Mouse (Mus musculus) midbrain, embryonic 14.5 days (tissue): ENCODE data around the gene Tcf7. TPM values are rescaled to one million over a fixed set of nuclear protein-coding genes. Genes with fewer than 3 reads are reported as not detected.
A peak's percentile ranks its signal among the peaks of the same experiment; 100 is the strongest.

Experiments
- ATAC-seq: fragments of 200-750 bp; cut with Nextera tagmentation; 2 replicates; pipeline ENCODE4 v1.8.0; 2017; ENCODE audit warnings: moderate number of reproducible peaks, moderate library complexity; ENCODE audit not compliant: low FRiP score, low TSS enrichment
- DNase-seq: peaks from one replicate; pipeline ENCODE4 v3.0.0-alpha.2; 2015
- H3K27ac ChIP-seq: fragments of 300-500 bp; sonication (generic); replicated peaks from 2 replicates; pipeline ENCODE4 v1.5.1; 2014; ENCODE audit warnings: mild to moderate bottlenecking, low read depth, low read length, moderate library complexity
- H3K27me3 ChIP-seq: fragments of 300-500 bp; sonication (generic); 2 replicates; pipeline ENCODE4 v1.6.1; 2014; ENCODE audit warnings: low read length, control low read depth, mixed read lengths; ENCODE audit not compliant: control insufficient read depth, insufficient read depth
- H3K36me3 ChIP-seq: fragments of 300-500 bp; sonication (generic); 2 replicates; pipeline ENCODE4 v1.6.1; 2014; ENCODE audit warnings: low read length, control low read depth; ENCODE audit not compliant: control insufficient read depth, insufficient read depth
- H3K4me1 ChIP-seq: fragments of 300-500 bp; sonication (generic); 2 replicates; pipeline ENCODE4 v1.6.1; 2014; ENCODE audit warnings: mild to moderate bottlenecking, antibody characterized with exemption, low read length, control low read depth; ENCODE audit not compliant: control insufficient read depth, insufficient read depth
- H3K4me2 ChIP-seq: fragments of 300-500 bp; sonication (generic); 2 replicates; pipeline ENCODE4 v1.6.1; 2014; ENCODE audit warnings: mild to moderate bottlenecking, low read length, moderate library complexity
- H3K4me3 ChIP-seq: fragments of 300-500 bp; sonication (generic); replicated peaks from 2 replicates; pipeline ENCODE4 v1.5.1; 2014; ENCODE audit warnings: low read depth, low read length
- H3K9ac ChIP-seq: fragments of 300-500 bp; sonication (generic); replicated peaks from 2 replicates; pipeline ENCODE4 v1.6.1; 2014; ENCODE audit warnings: mild to moderate bottlenecking, low read length, moderate library complexity
- H3K9me3 ChIP-seq: fragments of 300-500 bp; sonication (generic); 2 replicates; pipeline ENCODE4 v1.6.1; 2016; ENCODE audit warnings: low read length, control low read depth, mixed read lengths; ENCODE audit not compliant: control insufficient read depth
- WGBS: fragments of 180-500 bp; shearing (Covaris S2); extraction: QIAGEN DNeasy Blood & Tissue Kit; methylation state at CpG from one replicate; pipeline ENCODE4 v1.1.7; 2014; 5-methylcytosine and 5-hydroxymethylcytosine counted together
- polyA plus RNA-seq: library from polyadenylated mRNA; unstranded; fragments of >200 nt; fragmentation: Nextera tagmentation; extraction: Ambion mirVana; gene quantifications from 2 replicates; pipeline ENCODE4 v1.2.1, GENCODE M21; 2014

The Tcf7 gene
- polyA plus RNA-seq, 1 experiment from 2014 or later, result 5.8 TPM

GRCm38 (mm10) chr11:52251770-52252169 is 31.0 kb downstream of the Tcf7 start:
- ATAC-seq, result no peak
- 79% methylated on average over 5 of the region's 5 CpGs for WGBS
- Histone ChIP-seq H3K9me3 (no peaks in the 10 kb centered on the region), H3K4me3 (no peak overlapping the region), H3K4me2 (no peak overlapping the region), H3K27me3 (no peaks in the 10 kb centered on the region), H3K27ac (no peak overlapping the region), H3K4me1 (no peaks in the 10 kb centered on the region), H3K36me3 (peaks cover 36% of the 10 kb centered on the region), H3K9ac (no peak overlapping the region)
- no peak for DNase-seq

- H3K4me2 ChIP-seq, result no peak overlapping the region
- no peaks in the 10 kb centered on the region for H3K4me1 ChIP-seq
- no peak overlapping the region for H3K9ac ChIP-seq
- 93% methylated on average over 2 of the region's 2 CpGs for WGBS
- no peaks in the 10 kb centered on the region for H3K9me3 ChIP-seq
- no peaks in the 10 kb centered on the region for H3K27me3 ChIP-seq
- no peak overlapping the region for H3K4me3 ChIP-seq
- H3K36me3 ChIP-seq, result peaks cover 55% of the 10 kb centered on the region
- DNase-seq, result no peak
- no peak overlapping the region for H3K27ac ChIP-seq
- ATAC-seq, result no peak
These were observed 33.4 kb downstream of the Tcf7 start for GRCm38 (mm10) chr11:52249452-52249851.

- Histone ChIP-seq H3K27me3 (no peaks in the 10 kb centered on the region), H3K9me3 (no peaks in the 10 kb centered on the region), H3K4me3 (no peak overlapping the region), H3K27ac (no peak overlapping the region), H3K36me3 (peaks cover 71% of the 10 kb centered on the region), H3K9ac (no peak overlapping the region), H3K4me2 (no peak overlapping the region), H3K4me1 (no peaks in the 10 kb centered on the region)
- no peak for ATAC-seq
- DNase-seq, result no peak
- 90% methylated on average over 4 of the region's 4 CpGs for WGBS
These were observed 41.8 kb downstream of the Tcf7 start for GRCm38 (mm10) chr11:52240898-52241542.

- peak overlapping the region; percentile 17 for H3K4me2 ChIP-seq
- ATAC-seq, result no peak
These were observed 48.3 kb downstream of the Tcf7 start for GRCm38 (mm10) chr11:52234509-52234908.

GRCm38 (mm10) chr11:52233906-52234305 is 48.9 kb downstream of the Tcf7 start:
- Histone ChIP-seq H3K4me1 (peaks cover 17% of the 10 kb centered on the region), H3K36me3 (peaks cover 19% of the 10 kb centered on the region), H3K4me2 (peak overlapping the region; percentile 82), H3K27ac (no peak overlapping the region), H3K27me3 (no peaks in the 10 kb centered on the region), H3K4me3 (no peak overlapping the region), H3K9ac (no peak overlapping the region), H3K9me3 (no peaks in the 10 kb centered on the region)
- DNase-seq (no peak), ATAC-seq (no peak)
- 96% methylated on average over 1 of the region's 1 CpGs for WGBS

More at GRCm38 (mm10) chr11:52234509-52234908, 48.3 kb downstream of the Tcf7 start:
- Histone ChIP-seq H3K9ac (no peak overlapping the region), H3K4me3 (no peak overlapping the region), H3K4me1 (peaks cover 17% of the 10 kb centered on the region), H3K27me3 (no peaks in the 10 kb centered on the region), H3K36me3 (peaks cover 22% of the 10 kb centered on the region), H3K27ac (no peak overlapping the region), H3K9me3 (no peaks in the 10 kb centered on the region)
- DNase-seq, result no peak

- peak overlapping the region; percentile 98 for H3K9ac ChIP-seq
- H3K27me3 ChIP-seq, result no peaks in the 10 kb centered on the region
- 34% methylated on average over 3 of the region's 3 CpGs for WGBS
- DNase-seq (no peak), ATAC-seq (no peak)
- H3K4me3 ChIP-seq, result peak overlapping the region; percentile 97
- peaks cover 17% of the 10 kb centered on the region for H3K4me1 ChIP-seq
- H3K9me3 ChIP-seq, result no peaks in the 10 kb centered on the region
- H3K27ac ChIP-seq, result no peak overlapping the region
- H3K36me3 ChIP-seq, result peaks cover 12% of the 10 kb centered on the region
- H3K4me2 ChIP-seq, result peak overlapping the region; percentile 82
These were observed 49.7 kb downstream of the Tcf7 start for GRCm38 (mm10) chr11:52233043-52233653.

GRCm38 (mm10) chr11:52231606-52232541 is 50.9 kb downstream of the Tcf7 start, which contains the start of gene Skp1a:
TSS of gene Skp1a (plus strand) at chr11:52231995.
- H3K27ac ChIP-seq, result peak within 1 kb of the TSS; percentile 100
- H3K27me3 ChIP-seq, result no peaks in the 10 kb centered on the region
- peak; percentile 96 for DNase-seq
- peak; percentile 92 for ATAC-seq
- peak within 1 kb of the TSS; percentile 98 for H3K9ac ChIP-seq
- peak within 1 kb of the TSS; percentile 82 for H3K4me2 ChIP-seq
- H3K9me3 ChIP-seq, result no peaks in the 10 kb centered on the region
- no peaks in the 10 kb centered on the region for H3K36me3 ChIP-seq
- peak within 1 kb of the TSS; percentile 97 for H3K4me3 ChIP-seq
- WGBS, result under 1% methylated on average over 87 of the region's 87 CpGs
- H3K4me1 ChIP-seq, result peaks cover 17% of the 10 kb centered on the region

GRCm38 (mm10) chr11:52230694-52231093 is 52.1 kb downstream of the Tcf7 start:
- peak overlapping the region; percentile 100; the same call in 1 of the 2 replicates for H3K27ac ChIP-seq

More at GRCm38 (mm10) chr11:52230694-52231093, 52.1 kb downstream of the Tcf7 start:
- WGBS, result 65% methylated on average over 5 of the region's 5 CpGs
- H3K4me2 ChIP-seq, result peak overlapping the region; percentile 82
- H3K4me3 ChIP-seq, result peak overlapping the region; percentile 97
- no peaks in the 10 kb centered on the region for H3K27me3 ChIP-seq
- DNase-seq (no peak), ATAC-seq (no peak)
- H3K9me3 ChIP-seq, result no peaks in the 10 kb centered on the region
- no peaks in the 10 kb centered on the region for H3K36me3 ChIP-seq
- H3K9ac ChIP-seq, result peak overlapping the region; percentile 98
- H3K4me1 ChIP-seq, result peaks cover 17% of the 10 kb centered on the region
